Mouse (Mus musculus) neutrophil, adult 65 days (primary cell): ENCODE results near the gene Tas2r119. TPM values are rescaled to one million over a fixed set of nuclear protein-coding genes. Genes with fewer than 3 reads are reported as not detected.

Experiments
- total RNA-seq: library from RNA; stranded (reverse); gene quantifications from 2 replicates; pipeline ENCODE4 v1.2.4, GENCODE M21; 2023

Gene Tas2r119
- not detected in 2 replicates for total RNA-seq

DNA sequence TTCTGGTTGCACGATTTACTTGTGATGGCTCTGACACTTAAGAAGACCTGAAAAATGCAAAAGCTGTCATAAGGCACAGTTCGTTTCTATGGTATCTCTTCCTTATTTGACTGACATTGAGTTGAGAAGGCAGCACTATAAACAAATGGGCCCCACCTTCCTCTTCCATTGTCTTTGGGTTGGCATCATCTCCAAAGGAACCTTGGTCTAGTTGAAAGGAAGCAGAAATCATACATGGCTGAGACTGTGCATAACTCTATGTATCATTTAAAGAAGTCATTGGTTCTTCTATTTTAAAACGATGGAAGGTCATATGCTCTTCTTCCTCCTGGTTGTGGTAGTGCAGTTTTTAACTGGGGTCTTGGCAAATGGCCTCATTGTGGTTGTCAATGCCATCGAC, at the start of gene Tas2r119:
Tas2r119 (plus strand) TSS at position 301 of the 400 bp plus-strand sequence.

Other genes starting within 250 kb of the Tas2r119 start
- gene Sema5a, start 67.5 kb downstream of the Tas2r119 start, total RNA-seq: 0.05 TPM in 1 of 2 replicates, not detected in the other